8 mouse cellular contexts compared by ENCODE assay signal in genomic region chr2:84476577-84476976, GRCm38 (mm10). TPM values are rescaled to one million over a fixed set of nuclear protein-coding genes. Genes with fewer than 3 reads are reported as not detected.
DNase-seq lines count a peak whose midpoint lies in the region; ATAC-seq and TF ChIP-seq lines count a peak whose summit lies in the region.

Tfpi (minus strand) TSS chr2:84476775.

- peaks cover 2% of the 10 kb centered on the region; the same call in 1 of the 2 replicates for H3K4me1 ChIP-seq in liver, adult 2 months (ENCODE audit: control insufficient read depth, insufficient read depth, low read length)
- H3K4me1 ChIP-seq in neural tube, embryonic 12.5 days, result peaks cover 5% of the 10 kb centered on the region; the same call in 1 of the 2 replicates

- TF ChIP-seq CTCF in brain, embryonic 14.5 days (IDR thresholded peaks at IDR 0.05; ENCODE audit: borderline replicate concordance, extremely low read depth, insufficient read depth, insufficient read length), result no peak
- no peak for TF ChIP-seq CTCF in liver, adult 2 months (IDR thresholded peaks at IDR 0.05; ENCODE audit: low read depth, low read length)

- H3K9me3 ChIP-seq in neural tube, embryonic 12.5 days, result no peaks in the 10 kb centered on the region

- peak within 1 kb of the TSS; percentile 49 for H3K4me3 ChIP-seq in liver, adult 2 months (ENCODE audit: insufficient read depth, low read depth, low read length)
- no peak within 1 kb of the TSS for H3K4me3 ChIP-seq in neural tube, embryonic 12.5 days

- no peaks in the 10 kb centered on the region for H3K79me2 ChIP-seq in liver, adult 2 months (ENCODE audit: control insufficient read depth, insufficient read depth, low read length)

- H3K9ac ChIP-seq in liver, adult 2 months (ENCODE audit: low read depth, low read length), result peak within 1 kb of the TSS; percentile 49; the same call in 1 of the 2 replicates
- 0 out of 2 replicates have a peak within 1 kb of the TSS, but pooled peaks have one; percentile 13 for H3K9ac ChIP-seq in neural tube, embryonic 12.5 days

- 65% methylated on average over 4 of the region's 4 CpGs for WGBS in liver, adult 2 months
- 62% methylated on average over 4 of the region's 4 CpGs for WGBS in neural tube, embryonic 12.5 days

- ATAC-seq in neural tube, embryonic 12.5 days (ENCODE audit: low FRiP score, low read depth), result no peak

- H3K36me3 ChIP-seq in liver, adult 2 months (ENCODE audit: control insufficient read depth, insufficient read depth, low read length), result no peaks in the 10 kb centered on the region
- no peaks in the 10 kb centered on the region for H3K36me3 ChIP-seq in neural tube, embryonic 12.5 days

- no peaks in the 10 kb centered on the region for H3K27me3 ChIP-seq in liver, adult 2 months (ENCODE audit: control insufficient read depth, insufficient read depth, low read length)
- H3K27me3 ChIP-seq in neural tube, embryonic 12.5 days (replicated peaks), result no peaks in the 10 kb centered on the region

- DNase-seq in gastrocnemius, postnatal 4 days (ENCODE audit: low spot score in 2 of 2), result no peak
- no peak for DNase-seq in gastrocnemius, postnatal 25 days
- DNase-seq in brain, embryonic 14.5 days (ENCODE audit: low read depth), result peak; percentile 8
- DNase-seq in heart, postnatal 14 days, result peak; percentile 22 to 49
- peak; percentile 16 for DNase-seq in liver, adult 2 months (ENCODE audit: extremely low read depth, low read depth, low spot score)
- DNase-seq in urinary bladder, postnatal 10 days (ENCODE audit: low spot score), result no peak
- DNase-seq in natural killer cell, adult 2 months (ENCODE audit: low spot score in 2 of 2), result no peak

- TF ChIP-seq POLR2A in brain, embryonic 14.5 days (IDR thresholded peaks at IDR 0.05; ENCODE audit: borderline replicate concordance, extremely low read depth, insufficient read depth, insufficient read length, poor library complexity, severe bottlenecking), result no peak
- TF ChIP-seq POLR2A in liver, adult 2 months (IDR thresholded peaks at IDR 0.05; ENCODE audit: extremely low read depth, insufficient read depth, low read length), result no peak

- peak within 1 kb of the TSS; percentile 41 for H3K4me2 ChIP-seq in neural tube, embryonic 12.5 days (replicated peaks)

- intact Hi-C loops in heart, postnatal 14 days (cut with DNase I), result no loop called here

- peak within 1 kb of the TSS; percentile 65 for H3K27ac ChIP-seq in liver, adult 2 months (replicated peaks; ENCODE audit: insufficient read depth, low read depth, low read length)
- no peak within 1 kb of the TSS for H3K27ac ChIP-seq in neural tube, embryonic 12.5 days

RNA-seq across cellular contexts. Expression of gene Tfpi, which starts in this region (rescaled TPM):
- 10 to 100 TPM; 18.4 to 19.9 TPM for total RNA-seq in gastrocnemius, postnatal 4 days (2021)
- 1 to 10 TPM; 2.8 to 5.0 TPM for total RNA-seq in gastrocnemius, postnatal 25 days (2021)
- 9.1 and 12.3 TPM in 2 replicates for polyA plus RNA-seq in brain, embryonic 14.5 days (2012; rRNA removed)
- 10 to 100 TPM; 56.4 to 57.8 TPM for total RNA-seq in heart, postnatal 14 days (2021)
- total RNA-seq in liver, adult 2 months (2014; rRNA removed), result 6.6 and 9.6 TPM in 2 replicates
- polyA plus RNA-seq in liver, adult 2 months (2012; rRNA removed), result 0.91 and 1.2 TPM in 2 replicates
- polyA plus RNA-seq in neural tube, embryonic 12.5 days (2016; fragmentation: Nextera tagmentation; extraction: Ambion mirVana), result 23.0 and 24.2 TPM in 2 replicates

Comparison
In these comparisons a context has a peak if more than half of its experiments do, and no peak if none do; other contexts are left out.
1. DNase-seq: peak in brain, embryonic 14.5 days (single experiment), heart, postnatal 14 days (2 of 2) and liver, adult 2 months (single experiment); none in gastrocnemius, postnatal 4 days (0 of 2), gastrocnemius, postnatal 25 days (single experiment), urinary bladder, postnatal 10 days (single experiment) and natural killer cell, adult 2 months (0 of 2).